Mouse (Mus musculus) adipocyte (in vitro differentiated cells): ENCODE measurements around the gene Ptgfrn.
A peak's percentile ranks its signal among the peaks of the same experiment; 100 is the strongest.

Source experiments
- DNase-seq: peaks from one replicate; pipeline ENCODE4 v3.0.0-alpha.2; 2016; ENCODE audit warnings: low spot score

The Ptgfrn gene

DNA sequence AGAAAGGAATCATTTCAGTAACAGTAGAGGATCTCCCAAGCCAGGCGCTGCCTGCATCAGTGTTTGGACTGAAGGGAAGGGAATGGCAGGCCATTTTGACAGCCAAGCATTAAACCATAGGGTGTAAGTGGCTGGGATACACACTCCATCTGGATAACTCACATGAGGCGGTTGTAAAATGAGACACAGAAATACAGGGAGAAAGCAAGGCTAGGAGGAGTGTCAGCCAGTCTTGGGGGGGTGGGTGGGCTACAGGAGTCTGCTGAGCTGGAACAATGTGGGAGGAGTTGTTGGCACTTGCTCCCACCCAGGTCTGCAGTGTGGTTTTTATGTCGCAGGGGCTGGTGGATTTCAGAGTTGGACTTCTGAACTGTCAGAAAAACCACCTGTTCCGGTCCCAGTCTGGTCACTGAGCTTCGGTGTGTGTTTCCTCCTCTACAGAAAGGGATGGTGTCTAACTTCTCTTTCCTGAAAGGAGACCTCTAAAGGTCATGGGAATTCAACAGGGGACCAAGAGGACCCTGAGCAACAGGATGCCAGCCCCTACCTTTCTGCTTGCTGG is 72.0 kb downstream of the Ptgfrn start:
- DNase-seq = no peak

- DNase-seq = no peak
These were observed 74.1 kb downstream of the Ptgfrn start for GRCm38 (mm10) chr3:101036001-101036400.

- DNase-seq = no peak
These were observed 75.6 kb downstream of the Ptgfrn start for GRCm38 (mm10) chr3:101034509-101034908.

DNA sequence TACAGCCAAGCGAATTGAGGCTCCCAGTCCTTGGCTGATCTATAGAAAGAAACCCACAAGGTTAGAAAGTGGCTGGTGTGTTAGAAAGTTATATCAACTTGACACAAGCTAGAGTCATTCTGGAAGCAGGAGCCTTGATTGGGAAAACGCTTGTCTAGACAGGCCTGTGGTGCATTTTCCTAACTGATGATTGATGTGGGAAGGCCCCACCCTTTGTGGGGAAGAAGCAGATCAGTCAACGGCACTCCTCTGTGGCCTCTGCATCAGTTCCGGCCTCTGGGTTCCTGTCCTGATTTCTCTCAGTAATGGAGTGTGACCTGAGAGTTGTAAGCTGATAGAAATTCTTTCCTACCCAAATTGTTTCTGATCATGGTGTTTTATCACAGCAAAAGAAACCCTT is 76.4 kb downstream of the Ptgfrn start:
- no peak for DNase-seq

GRCm38 (mm10) chr3:101031456-101032142 is 78.5 kb downstream of the Ptgfrn start:
- no peak for DNase-seq

GRCm38 (mm10) chr3:101030630-101031029 is 79.4 kb downstream of the Ptgfrn start:
- no peak for DNase-seq

- no peak for DNase-seq
These were observed 80.7 kb downstream of the Ptgfrn start, which contains the start of gene Cd101 for GRCm38 (mm10) chr3:101029339-101029738. Gene Cd101 (minus strand): TSS chr3:101029556.

DNA sequence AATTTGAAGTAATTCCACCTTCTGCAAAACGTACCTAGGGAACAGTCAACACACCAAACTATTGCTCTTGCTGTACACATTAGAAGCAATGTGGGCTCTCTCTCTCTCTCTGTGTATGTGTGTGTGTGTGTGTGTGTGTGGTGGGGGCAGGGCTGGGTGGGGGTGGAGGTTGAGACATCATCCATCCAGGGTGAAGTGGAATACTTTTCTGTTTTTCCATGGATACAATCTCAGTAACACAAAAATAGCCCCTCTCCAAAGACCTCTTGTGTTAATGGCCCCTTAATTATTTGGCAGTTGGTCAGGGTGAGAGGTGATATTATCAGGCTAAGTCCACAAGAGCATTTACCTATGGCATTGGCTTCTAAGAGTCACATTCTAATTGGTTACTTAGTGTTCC is 83.3 kb downstream of the Ptgfrn start:
- no peak for DNase-seq

DNA sequence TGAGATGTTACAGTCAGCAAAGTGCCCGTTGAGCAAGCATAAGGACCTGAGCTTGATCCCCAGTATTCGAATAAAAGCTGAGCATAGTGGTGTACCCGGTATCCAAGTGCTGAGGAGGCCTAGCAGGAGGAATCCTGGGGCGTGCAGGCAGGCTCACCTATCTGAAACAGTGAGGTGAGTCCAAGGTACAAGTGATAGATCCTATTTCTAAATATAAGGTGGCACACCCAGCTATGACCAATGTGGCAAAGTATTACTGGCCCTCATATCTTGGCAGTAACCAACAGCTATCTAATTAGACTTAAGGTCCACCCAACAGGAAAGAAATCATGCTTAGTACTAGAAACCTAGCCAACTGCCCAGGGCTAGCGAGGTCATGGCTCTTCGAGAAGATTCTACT is 87.1 kb downstream of the Ptgfrn start:
- no peak for DNase-seq

DNA sequence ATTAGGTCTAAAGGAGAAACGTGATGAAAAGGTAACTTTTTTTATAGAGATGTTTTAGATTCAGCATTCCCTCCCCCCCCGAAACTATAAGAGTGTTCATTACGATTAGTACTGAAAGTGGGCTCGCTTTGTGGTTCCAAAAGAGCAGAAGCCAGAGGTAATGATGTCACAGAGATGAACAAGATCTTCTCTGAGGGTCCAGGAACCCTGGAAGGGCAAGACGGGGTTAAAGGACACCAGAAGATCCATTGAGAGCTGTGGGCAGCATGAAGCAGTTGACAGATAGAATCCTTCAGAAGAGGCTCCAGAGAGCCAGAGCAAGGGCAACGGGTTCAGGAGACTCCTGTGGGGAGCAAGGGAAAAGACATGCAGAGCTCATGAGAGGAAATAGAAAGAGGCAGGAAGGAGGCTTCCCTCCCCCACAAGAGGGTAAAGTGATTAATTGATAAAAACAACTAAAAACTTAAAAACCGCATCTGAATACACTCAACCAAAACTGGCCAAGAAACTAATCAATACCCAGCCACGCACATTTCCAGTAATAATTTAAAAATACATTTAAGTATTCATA is 88.5 kb downstream of the Ptgfrn start:
- no peak for DNase-seq

- no peak for DNase-seq
These were observed 89.0 kb downstream of the Ptgfrn start for GRCm38 (mm10) chr3:101021073-101021472.

DNA sequence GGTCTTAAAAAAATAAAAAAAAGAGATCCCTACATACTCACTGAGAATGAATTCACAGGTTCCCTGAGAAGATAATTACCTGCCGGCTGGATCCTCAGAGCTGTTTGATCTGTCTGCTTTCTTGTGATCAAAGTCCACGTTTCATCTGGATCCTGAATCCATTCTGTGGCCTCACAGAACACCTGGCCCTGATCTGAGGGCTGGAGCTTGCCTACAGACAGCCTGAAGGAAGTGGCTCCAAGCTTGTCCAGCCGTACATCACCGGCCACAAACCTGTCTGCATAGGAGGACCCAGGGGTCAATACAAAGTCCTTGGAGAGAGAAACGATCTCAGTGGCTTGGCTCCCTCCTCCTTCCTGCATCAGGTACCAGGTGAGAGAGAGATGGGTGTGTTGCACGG is 91.6 kb downstream of the Ptgfrn start:
- no peak for DNase-seq

- no peak for DNase-seq
These were observed 94.0 kb downstream of the Ptgfrn start for GRCm38 (mm10) chr3:101016050-101016449.

DNA sequence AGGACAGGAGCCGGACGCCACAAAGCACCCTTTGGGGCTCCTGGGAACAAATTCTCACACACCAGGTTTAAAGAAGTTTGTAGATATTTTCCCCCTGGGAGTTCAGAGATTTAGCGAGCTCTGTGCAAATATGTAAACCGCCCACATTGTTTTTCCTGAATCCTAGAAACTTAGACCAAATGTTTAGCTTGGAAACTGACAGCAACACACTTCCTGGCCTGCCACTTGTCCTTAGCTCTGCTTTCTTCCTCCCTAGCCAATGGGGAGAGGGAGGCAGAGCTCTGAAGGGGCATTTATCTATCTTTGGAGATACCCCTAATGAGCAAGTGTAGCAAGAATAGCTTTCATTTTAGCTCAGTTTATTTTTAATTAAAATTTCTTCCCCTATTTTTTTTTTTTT is 94.8 kb downstream of the Ptgfrn start:
- peak; percentile 12 for DNase-seq

GRCm38 (mm10) chr3:101013536-101013935 is 96.5 kb downstream of the Ptgfrn start:
- DNase-seq = no peak

DNA sequence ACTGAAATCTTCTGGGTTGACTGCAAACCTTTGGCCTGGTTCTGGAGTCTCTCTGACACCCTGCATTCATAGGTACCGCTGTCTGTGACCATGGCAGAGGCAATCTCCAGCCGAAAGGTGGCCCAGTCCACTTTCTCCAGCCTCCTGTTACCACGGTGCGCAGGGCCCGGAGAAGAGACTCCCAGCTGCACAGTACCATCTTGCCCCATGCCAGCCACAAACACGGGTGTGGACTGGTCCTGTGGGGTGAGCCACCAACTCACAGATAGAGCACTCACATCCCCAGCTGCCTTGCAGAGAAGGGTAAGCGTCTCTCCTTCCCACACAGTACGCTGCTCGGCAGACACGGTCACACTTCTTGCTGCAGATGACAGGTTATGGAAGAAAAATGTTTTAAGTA is 97.1 kb downstream of the Ptgfrn start:
- no peak for DNase-seq

DNA sequence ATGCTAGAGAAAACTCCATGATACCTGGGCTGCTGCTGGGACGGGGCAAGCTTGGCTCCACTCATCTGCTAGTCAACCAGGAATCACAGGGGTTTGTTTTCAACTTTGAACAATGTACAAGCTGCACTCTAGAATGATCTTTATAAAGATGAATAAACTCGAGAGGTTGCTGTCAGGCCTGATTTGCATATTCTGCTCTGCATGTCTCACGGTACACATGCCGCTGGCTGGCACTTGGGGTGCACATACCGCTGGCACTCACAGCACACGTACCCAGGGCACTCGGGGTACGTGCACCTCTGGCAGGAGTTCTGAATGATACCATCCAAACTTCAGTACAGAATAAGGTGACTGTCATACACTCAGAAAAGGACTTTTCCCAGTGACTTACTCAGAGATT is 97.5 kb downstream of the Ptgfrn start:
- DNase-seq = no peak

GRCm38 (mm10) chr3:101012131-101012571 is 97.9 kb downstream of the Ptgfrn start:
- DNase-seq = no peak

- no peak for DNase-seq
These were observed 98.9 kb downstream of the Ptgfrn start for GRCm38 (mm10) chr3:101011203-101011600.

GRCm38 (mm10) chr3:101010589-101011202 is 99.4 kb downstream of the Ptgfrn start:
- DNase-seq = no peak

- DNase-seq = peak; percentile 11
These were observed 102.8 kb downstream of the Ptgfrn start for GRCm38 (mm10) chr3:101007112-101007782.

DNA sequence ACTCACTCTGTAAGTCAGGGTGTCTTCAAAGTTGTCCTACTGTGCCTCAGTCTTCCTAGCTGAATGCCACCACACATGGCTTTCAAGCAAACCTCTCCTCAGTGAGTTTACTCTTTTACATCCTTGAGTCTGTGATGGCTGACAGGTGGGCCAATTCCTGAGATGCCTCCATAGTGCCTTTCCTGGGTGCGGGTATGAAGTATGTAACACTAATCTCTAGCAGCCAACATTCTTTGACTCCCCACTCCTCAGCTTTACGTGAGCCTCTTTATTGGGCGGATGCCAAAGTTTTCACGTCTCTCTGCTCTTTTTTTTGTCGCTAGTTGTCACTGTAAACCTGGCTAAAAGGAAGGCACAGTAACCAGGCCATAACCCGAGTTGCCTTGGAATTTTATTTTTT is 104.7 kb downstream of the Ptgfrn start:
- no peak for DNase-seq
